Mouse (Mus musculus): Measurements from ENCODE around the gene Dscam. TPM values are rescaled to one million over a fixed set of nuclear protein-coding genes. Genes with fewer than 3 reads are reported as not detected.
A peak's percentile ranks its signal among the peaks of the same experiment; 100 is the strongest.

The Dscam gene
- polyA plus RNA-seq, 1 experiment from 2014 or later, result 0.24 TPM

DNA sequence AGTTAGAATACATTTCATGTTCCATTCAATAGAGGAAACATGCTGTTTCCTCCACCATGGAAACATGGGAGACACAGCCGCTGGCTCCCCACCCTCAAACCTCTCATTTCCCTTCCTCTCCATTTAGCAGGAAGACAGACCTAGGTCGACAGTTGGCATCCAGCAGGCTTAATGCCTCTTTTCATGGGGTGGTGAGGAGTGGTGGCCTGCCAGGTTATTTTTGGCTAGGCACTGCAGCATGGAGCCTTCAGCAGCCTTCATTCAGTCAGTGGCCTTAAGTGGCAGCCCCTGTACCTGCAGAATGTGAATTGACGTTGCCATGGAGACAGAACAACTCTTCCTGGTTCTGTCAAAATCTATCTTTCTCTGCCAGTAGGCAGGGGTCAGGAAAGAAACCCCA is 243.6 kb downstream of the Dscam start:
- no peaks in the 10 kb centered on the region for H3K36me3 ChIP-seq
- H3K27ac ChIP-seq, result no peak overlapping the region
- no peaks in the 10 kb centered on the region for H3K9me3 ChIP-seq
- WGBS, result 60% methylated on average over 3 of the region's 3 CpGs
- no peak overlapping the region for H3K4me2 ChIP-seq
- H3K9ac ChIP-seq, result no peak overlapping the region
- no peaks in the 10 kb centered on the region for H3K4me1 ChIP-seq
- ATAC-seq (ENCODE audit: insufficient read depth, low FRiP score, low read depth), result no peak
- no peaks in the 10 kb centered on the region for H3K27me3 ChIP-seq (replicated peaks)
- H3K4me3 ChIP-seq (replicated peaks), result no peak overlapping the region

DNA sequence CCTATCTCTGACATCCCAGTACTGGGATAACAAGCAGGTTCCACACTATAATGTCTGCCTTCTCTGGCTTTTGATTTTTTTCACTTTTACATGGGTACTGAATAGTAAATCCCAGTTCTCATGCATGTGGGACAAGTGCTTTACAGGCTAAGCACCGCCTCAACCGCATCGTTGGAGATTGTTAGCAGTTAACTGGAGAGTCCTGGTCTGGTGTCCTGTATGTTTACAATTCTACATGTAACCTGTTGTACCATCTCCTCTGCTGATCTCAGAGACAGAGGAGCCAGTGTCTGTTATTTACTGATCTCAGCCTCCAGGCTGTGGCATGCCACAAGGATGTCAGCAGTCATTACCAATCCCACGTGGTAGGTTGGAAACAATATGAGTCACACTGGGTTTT is 246.6 kb downstream of the Dscam start:
- Histone ChIP-seq H3K4me3 (replicated peaks) (no peak overlapping the region), H3K27me3 (replicated peaks) (no peaks in the 10 kb centered on the region), H3K9me3 (no peaks in the 10 kb centered on the region), H3K9ac (no peak overlapping the region), H3K27ac (no peak overlapping the region), H3K36me3 (no peaks in the 10 kb centered on the region), H3K4me1 (no peaks in the 10 kb centered on the region), H3K4me2 (no peak overlapping the region)
- no peak for ATAC-seq (ENCODE audit: insufficient read depth, low FRiP score, low read depth)
- WGBS, result 88% methylated on average over 4 of the region's 4 CpGs

DNA sequence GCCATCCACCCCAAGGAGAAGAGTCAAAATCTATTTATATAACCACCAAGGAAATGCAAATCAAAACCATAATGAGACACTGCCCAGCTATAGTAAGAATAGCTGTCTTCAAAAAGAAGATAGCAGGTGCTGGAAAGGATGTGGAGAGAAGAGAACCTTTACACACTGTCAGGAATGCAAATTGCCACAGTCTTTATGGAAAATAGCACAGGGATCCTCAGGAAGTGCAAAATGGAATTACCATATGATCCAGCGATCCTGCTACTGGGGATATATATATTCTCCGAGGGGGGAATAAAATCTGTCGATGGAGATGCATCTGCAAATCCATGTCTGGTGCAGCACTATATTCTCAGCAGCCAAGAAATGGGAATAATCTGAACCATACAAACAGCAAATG is 256.1 kb downstream of the Dscam start:
- WGBS, result 90% methylated on average over 3 of the region's 3 CpGs
- Histone ChIP-seq H3K27me3 (replicated peaks) (no peaks in the 10 kb centered on the region), H3K4me1 (no peaks in the 10 kb centered on the region), H3K4me3 (replicated peaks) (no peak overlapping the region), H3K27ac (no peak overlapping the region), H3K36me3 (no peaks in the 10 kb centered on the region), H3K4me2 (no peak overlapping the region), H3K9me3 (no peaks in the 10 kb centered on the region), H3K9ac (no peak overlapping the region)
- no peak for ATAC-seq (ENCODE audit: insufficient read depth, low FRiP score, low read depth)

DNA sequence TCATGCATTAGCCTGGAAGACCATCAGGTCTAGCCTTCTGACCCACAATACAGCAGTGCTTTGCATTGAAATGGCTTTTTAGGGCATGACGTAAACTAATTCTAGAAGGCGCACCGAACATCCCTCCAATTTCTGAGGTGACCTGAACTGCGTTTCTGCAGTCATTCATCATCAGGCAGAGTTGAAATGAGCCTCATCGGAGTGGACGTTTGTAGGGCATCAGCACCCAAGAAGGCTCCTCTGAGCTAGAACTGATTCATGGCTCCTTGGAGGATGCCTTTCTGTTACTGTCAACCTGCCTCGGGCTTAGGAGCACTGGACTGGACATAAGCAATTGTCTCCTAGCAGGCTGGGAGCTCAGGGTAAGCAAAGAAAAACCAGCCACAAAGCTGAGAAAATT is 257.7 kb downstream of the Dscam start:
- Histone ChIP-seq H3K27me3 (replicated peaks) (no peaks in the 10 kb centered on the region), H3K9me3 (no peaks in the 10 kb centered on the region), H3K4me1 (no peaks in the 10 kb centered on the region), H3K4me3 (replicated peaks) (no peak overlapping the region), H3K27ac (no peak overlapping the region), H3K36me3 (no peaks in the 10 kb centered on the region), H3K9ac (no peak overlapping the region), H3K4me2 (no peak overlapping the region)
- ATAC-seq (ENCODE audit: insufficient read depth, low FRiP score, low read depth), result no peak
- 57% methylated on average over 7 of the region's 7 CpGs for WGBS

DNA sequence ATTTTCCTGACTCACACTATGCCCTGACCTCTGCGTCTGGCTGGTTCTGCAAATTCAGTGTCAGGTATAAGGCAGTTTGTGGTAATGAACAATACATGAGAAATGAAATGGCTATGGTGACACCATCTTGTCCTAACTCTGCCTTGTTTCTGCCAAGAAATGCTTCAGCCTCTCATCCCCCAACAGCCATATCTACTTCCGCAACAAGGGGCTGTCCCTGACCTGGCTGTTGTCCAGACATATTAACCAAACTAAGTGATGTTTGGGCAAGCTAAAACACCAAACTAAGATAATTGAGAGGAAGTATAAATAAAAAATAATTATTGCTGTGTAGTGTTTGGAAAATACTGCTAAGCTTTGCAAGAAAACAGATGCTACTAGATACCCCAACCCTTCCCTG is 258.4 kb downstream of the Dscam start:
- Histone ChIP-seq H3K9ac (no peak overlapping the region), H3K9me3 (no peaks in the 10 kb centered on the region), H3K27ac (no peak overlapping the region), H3K4me3 (replicated peaks) (no peak overlapping the region), H3K36me3 (no peaks in the 10 kb centered on the region), H3K27me3 (replicated peaks) (no peaks in the 10 kb centered on the region), H3K4me2 (no peak overlapping the region), H3K4me1 (no peaks in the 10 kb centered on the region)
- 86% methylated on average over 2 of the region's 2 CpGs for WGBS
- no peak for ATAC-seq (ENCODE audit: insufficient read depth, low FRiP score, low read depth)

DNA sequence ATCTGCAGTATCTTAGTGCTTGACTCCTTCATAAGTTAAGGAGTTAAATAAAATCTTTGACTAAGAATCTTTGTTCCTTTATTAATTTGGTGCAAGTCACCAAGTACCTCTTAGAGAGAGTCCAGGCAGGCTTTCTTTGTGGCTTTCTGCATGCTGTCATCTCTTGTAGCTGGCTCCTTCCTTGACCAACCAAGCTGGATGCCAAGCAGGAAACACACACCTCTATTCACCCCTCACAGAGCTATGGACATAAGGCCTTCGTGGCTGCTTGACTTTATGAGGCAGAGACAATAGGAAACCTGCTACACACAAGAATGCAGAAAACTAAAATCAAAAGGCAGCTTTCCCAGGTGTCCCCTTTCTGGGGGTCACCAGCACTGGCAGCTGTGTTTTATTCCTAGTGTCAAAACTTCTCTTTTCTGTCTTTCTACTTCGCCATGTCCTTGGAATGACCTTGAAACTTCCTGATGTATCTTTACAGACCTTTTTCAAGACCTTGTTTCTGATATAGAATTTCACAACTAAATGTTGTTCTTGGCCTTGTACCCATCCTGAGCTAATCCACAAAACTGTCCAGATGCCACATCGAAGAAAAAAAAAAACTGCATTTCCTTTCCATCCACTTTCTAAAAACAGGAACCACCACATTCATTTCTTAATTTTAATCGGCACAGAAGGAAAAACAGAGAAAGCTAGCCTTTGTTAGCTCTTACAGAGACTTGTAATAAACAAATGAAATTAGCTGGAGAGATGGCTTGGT is 260.0 kb downstream of the Dscam start:
- Histone ChIP-seq H3K9me3 (no peaks in the 10 kb centered on the region), H3K27ac (no peak overlapping the region), H3K4me1 (no peaks in the 10 kb centered on the region), H3K9ac (no peak overlapping the region), H3K36me3 (no peaks in the 10 kb centered on the region), H3K27me3 (replicated peaks) (no peaks in the 10 kb centered on the region), H3K4me3 (replicated peaks) (no peak overlapping the region), H3K4me2 (no peak overlapping the region)
- ATAC-seq (ENCODE audit: insufficient read depth, low FRiP score, low read depth), result no peak
- 57% methylated on average over 4 of the region's 4 CpGs for WGBS

DNA sequence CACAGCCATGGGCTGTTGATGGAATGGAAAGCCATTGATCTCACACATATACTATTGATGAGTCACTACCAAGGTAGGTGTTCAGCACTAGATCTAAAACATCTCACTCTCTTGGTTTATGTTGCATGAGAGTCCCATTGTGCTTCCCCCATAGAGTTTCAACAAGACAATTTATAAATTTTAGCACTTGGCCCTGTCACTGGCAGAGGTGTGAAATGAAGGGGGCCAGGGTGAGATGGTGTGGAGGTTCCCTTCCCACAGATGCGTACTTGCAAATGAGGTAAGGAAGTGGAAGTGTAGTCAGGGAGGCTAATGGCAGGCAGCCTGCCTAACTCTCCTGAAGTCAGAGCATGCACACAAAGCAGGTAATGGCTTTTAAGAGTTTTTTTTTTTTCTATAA is 262.7 kb downstream of the Dscam start:
- Histone ChIP-seq H3K27ac (no peak overlapping the region), H3K36me3 (no peaks in the 10 kb centered on the region), H3K27me3 (replicated peaks) (no peaks in the 10 kb centered on the region), H3K4me2 (no peak overlapping the region), H3K9ac (no peak overlapping the region), H3K9me3 (no peaks in the 10 kb centered on the region), H3K4me1 (no peaks in the 10 kb centered on the region), H3K4me3 (replicated peaks) (no peak overlapping the region)
- no peak for ATAC-seq (ENCODE audit: insufficient read depth, low FRiP score, low read depth)
- WGBS, result 72% methylated on average over 1 of the region's 1 CpGs

DNA sequence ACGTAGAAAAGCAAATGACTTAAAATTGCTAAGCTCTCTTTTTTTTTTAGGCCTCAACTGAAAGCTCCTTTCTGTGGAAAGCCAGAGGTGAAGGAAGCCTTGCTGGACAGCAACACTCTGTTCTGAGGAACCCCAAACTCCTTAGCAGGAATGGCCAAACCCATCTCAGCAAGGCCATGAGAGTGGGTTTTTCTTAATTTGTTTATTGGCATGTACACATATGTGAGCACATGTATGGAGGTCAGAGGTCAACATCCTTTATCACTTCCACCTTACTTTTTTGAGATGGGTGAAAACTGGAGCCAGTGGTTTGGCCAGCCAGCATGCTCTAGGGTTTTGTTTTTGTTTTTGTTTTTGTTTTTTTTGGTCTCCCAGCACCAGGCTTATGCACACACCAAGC is 263.5 kb downstream of the Dscam start:
- 60% methylated on average over 1 of the region's 1 CpGs for WGBS
- H3K9me3 ChIP-seq, result no peaks in the 10 kb centered on the region
- no peak overlapping the region for H3K4me2 ChIP-seq
- no peak overlapping the region for H3K4me3 ChIP-seq (replicated peaks)
- H3K36me3 ChIP-seq, result no peaks in the 10 kb centered on the region
- no peak for ATAC-seq (ENCODE audit: insufficient read depth, low FRiP score, low read depth)
- no peak overlapping the region for H3K9ac ChIP-seq
- no peaks in the 10 kb centered on the region for H3K27me3 ChIP-seq (replicated peaks)
- H3K27ac ChIP-seq, result no peak overlapping the region
- H3K4me1 ChIP-seq, result no peaks in the 10 kb centered on the region

DNA sequence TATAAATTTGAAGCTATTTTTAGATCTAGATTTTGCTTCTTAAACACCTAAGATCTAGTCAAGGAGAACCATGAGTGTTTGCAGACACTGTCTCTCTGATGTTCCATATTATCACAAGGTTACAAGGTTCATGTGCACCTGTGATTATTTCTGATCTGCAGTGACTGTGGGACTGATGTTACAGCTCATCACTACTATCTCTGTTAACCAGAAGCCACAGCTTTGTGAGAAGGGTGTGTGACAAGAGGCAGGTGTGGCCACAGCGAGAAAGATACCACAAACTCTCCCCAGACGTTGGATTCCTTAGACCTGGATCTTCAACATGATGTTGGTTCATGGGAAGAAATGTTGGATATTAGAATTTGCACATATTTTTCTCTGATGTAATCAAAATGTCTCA is 263.9 kb downstream of the Dscam start:
- no peak overlapping the region for H3K9ac ChIP-seq
- no peaks in the 10 kb centered on the region for H3K4me1 ChIP-seq
- H3K4me2 ChIP-seq, result no peak overlapping the region
- H3K27ac ChIP-seq, result no peak overlapping the region
- H3K4me3 ChIP-seq (replicated peaks), result no peak overlapping the region
- no peaks in the 10 kb centered on the region for H3K27me3 ChIP-seq (replicated peaks)
- no peaks in the 10 kb centered on the region for H3K9me3 ChIP-seq
- WGBS, result 74% methylated on average over 2 of the region's 2 CpGs
- H3K36me3 ChIP-seq, result no peaks in the 10 kb centered on the region
- peak; percentile 93 for ATAC-seq (ENCODE audit: insufficient read depth, low FRiP score, low read depth)

DNA sequence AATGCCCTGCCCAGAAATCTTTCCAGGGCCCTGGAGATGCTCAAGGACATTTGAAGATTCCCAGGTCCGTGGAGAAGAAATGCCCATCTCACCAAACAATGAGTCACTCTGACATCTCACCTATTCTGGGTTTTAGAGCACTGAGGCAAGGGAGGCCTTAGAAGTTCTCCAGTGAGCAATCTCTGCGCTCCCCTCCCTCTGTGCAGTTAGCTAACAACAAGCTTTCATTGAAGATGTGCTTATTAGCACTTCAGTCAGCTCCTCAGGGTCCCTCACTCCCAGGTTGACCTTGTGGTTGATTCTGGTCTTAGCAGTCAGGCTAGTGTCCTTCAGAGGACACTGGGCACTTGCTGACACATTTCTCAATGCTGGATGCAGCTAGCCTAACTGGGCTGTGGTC is 265.8 kb downstream of the Dscam start:
- no peak overlapping the region for H3K27ac ChIP-seq
- no peaks in the 10 kb centered on the region for H3K36me3 ChIP-seq
- H3K9ac ChIP-seq, result no peak overlapping the region
- H3K9me3 ChIP-seq, result no peaks in the 10 kb centered on the region
- WGBS, result 49% methylated on average over 2 of the region's 2 CpGs
- H3K27me3 ChIP-seq (replicated peaks), result no peaks in the 10 kb centered on the region
- H3K4me2 ChIP-seq, result no peak overlapping the region
- no peaks in the 10 kb centered on the region for H3K4me1 ChIP-seq
- ATAC-seq (ENCODE audit: insufficient read depth, low FRiP score, low read depth), result no peak
- H3K4me3 ChIP-seq (replicated peaks), result no peak overlapping the region

DNA sequence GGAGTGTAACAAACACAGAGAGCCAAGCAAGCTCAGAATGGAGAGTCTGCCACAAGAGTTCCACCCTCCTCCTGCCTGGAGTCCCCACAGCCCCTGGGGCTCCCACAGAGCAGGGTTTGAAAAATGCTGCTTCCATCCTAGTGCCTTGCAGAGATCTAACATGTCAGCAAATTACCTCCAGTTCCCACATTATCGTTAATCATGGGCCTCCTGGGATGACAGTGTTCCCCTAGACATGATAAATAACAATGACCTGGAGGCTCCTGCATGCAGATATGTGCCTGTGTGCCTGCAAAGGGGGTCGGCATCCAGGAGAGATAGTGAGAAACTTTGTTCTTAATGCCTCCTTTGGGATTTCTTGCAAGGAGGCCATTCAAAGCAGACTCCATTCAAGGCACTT is 266.2 kb downstream of the Dscam start:
- Histone ChIP-seq H3K4me2 (no peak overlapping the region), H3K9ac (no peak overlapping the region), H3K27ac (no peak overlapping the region), H3K9me3 (no peaks in the 10 kb centered on the region), H3K36me3 (no peaks in the 10 kb centered on the region), H3K27me3 (replicated peaks) (no peaks in the 10 kb centered on the region), H3K4me3 (replicated peaks) (no peak overlapping the region), H3K4me1 (no peaks in the 10 kb centered on the region)
- WGBS, result 24% methylated on average over 2 of the region's 2 CpGs
- ATAC-seq (ENCODE audit: insufficient read depth, low FRiP score, low read depth), result no peak

DNA sequence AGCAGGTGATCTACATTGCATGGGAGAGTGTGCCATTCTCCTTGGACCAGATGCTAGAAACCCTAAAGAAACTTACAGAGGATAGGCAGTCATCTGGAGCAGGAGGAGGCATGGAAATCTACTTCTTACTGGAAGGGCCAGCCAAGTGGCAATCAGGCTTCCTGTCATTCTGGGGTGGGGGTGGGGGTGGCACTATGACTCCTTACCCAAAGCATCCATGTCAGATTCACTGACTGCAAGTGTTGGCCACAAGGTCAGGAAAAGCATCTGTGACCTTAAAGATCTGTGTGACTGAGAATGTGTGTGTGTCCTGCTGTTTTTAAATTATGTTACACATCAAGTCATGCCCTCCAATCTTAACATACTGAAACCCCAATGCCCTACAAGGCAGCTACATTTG is 268.0 kb downstream of the Dscam start:
- H3K27me3 ChIP-seq (replicated peaks), result no peaks in the 10 kb centered on the region
- ATAC-seq (ENCODE audit: insufficient read depth, low FRiP score, low read depth), result no peak
- H3K9ac ChIP-seq, result no peak overlapping the region
- H3K27ac ChIP-seq, result no peak overlapping the region
- H3K4me1 ChIP-seq, result no peaks in the 10 kb centered on the region
- H3K9me3 ChIP-seq, result no peaks in the 10 kb centered on the region
- H3K36me3 ChIP-seq, result no peaks in the 10 kb centered on the region
- no peak overlapping the region for H3K4me2 ChIP-seq
- no peak overlapping the region for H3K4me3 ChIP-seq (replicated peaks)

Measured in stomach, embryonic 15.5 days (tissue).